Mouse (Mus musculus) heart, embryonic 14.5 days (tissue): ENCODE data around the gene Abat. TPM values are rescaled to one million over a fixed set of nuclear protein-coding genes. Genes with fewer than 3 reads are reported as not detected.
A peak's percentile ranks its signal among the peaks of the same experiment; 100 is the strongest.

Source experiments
- ATAC-seq: fragments of 200-750 bp; cut with Nextera tagmentation; 2 replicates; pipeline ENCODE4 v1.8.0; 2017; ENCODE audit warnings: low read depth, moderate TSS enrichment; ENCODE audit not compliant: insufficient number of reproducible peaks, insufficient read depth, low FRiP score
- H3K27ac ChIP-seq, 2 experiments: fragments of 200-500 bp in 1 of 2; fragments of 300-500 bp in 1 of 2; sonication (generic) in 1 of 2; replicated peaks in 1 of 2; 2 replicates each; pipeline ENCODE4 v1.5.1; 2012 to 2014; ENCODE audit warnings: low read depth in 2 of 2, low read length in 2 of 2, control low read depth in 1 of 2, mild to moderate bottlenecking in 1 of 2, mixed read lengths in 1 of 2; ENCODE audit not compliant: control insufficient read depth in 1 of 2, insufficient read depth in 1 of 2
- H3K27me3 ChIP-seq: fragments of 300-500 bp; sonication (generic); 2 replicates; pipeline ENCODE4 v1.6.1; 2014; ENCODE audit warnings: mild to moderate bottlenecking, low read length, control low read depth; ENCODE audit not compliant: control insufficient read depth, insufficient read depth
- H3K36me3 ChIP-seq: fragments of 300-500 bp; sonication (generic); 2 replicates; pipeline ENCODE4 v1.6.1; 2014; ENCODE audit warnings: mild to moderate bottlenecking, control low read depth, low read length, mixed read lengths; ENCODE audit not compliant: control insufficient read depth, insufficient read depth
- H3K4me1 ChIP-seq, 2 experiments: fragments of 200-500 bp in 1 of 2; fragments of 300-500 bp in 1 of 2; sonication (generic) in 1 of 2; 2 replicates each; pipeline ENCODE4 v1.6.1; 2012 to 2014; ENCODE audit warnings: low read length in 2 of 2, control low read depth in 1 of 2, mixed read lengths in 1 of 2; ENCODE audit not compliant: control insufficient read depth in 2 of 2, insufficient read depth in 2 of 2
- H3K4me2 ChIP-seq: fragments of 300-500 bp; sonication (generic); 2 replicates; pipeline ENCODE4 v1.6.1; 2014; ENCODE audit warnings: mild to moderate bottlenecking, low read length
- H3K4me3 ChIP-seq, 2 experiments: fragments of 200-500 bp in 1 of 2; fragments of 300-500 bp in 1 of 2; sonication (generic) in 1 of 2; 2 replicates each; pipeline ENCODE4 v1.5.1; 2012 to 2014; ENCODE audit warnings: low read length in 2 of 2, mild to moderate bottlenecking in 2 of 2, control low read depth in 1 of 2, low read depth in 1 of 2, moderate library complexity in 1 of 2; ENCODE audit not compliant: control insufficient read depth in 1 of 2, insufficient read depth in 1 of 2
- H3K9ac ChIP-seq: fragments of 300-500 bp; sonication (generic); 2 replicates; pipeline ENCODE4 v1.6.1; 2014; ENCODE audit warnings: mild to moderate bottlenecking, low read length
- H3K9me3 ChIP-seq: fragments of 300-500 bp; sonication (generic); 2 replicates; pipeline ENCODE4 v1.6.1; 2016; ENCODE audit warnings: low read length, control low read depth; ENCODE audit not compliant: control insufficient read depth
- WGBS: fragments of 180-500 bp; shearing (Covaris S2); extraction: QIAGEN DNeasy Blood & Tissue Kit; methylation state at CpG from one replicate; pipeline ENCODE4 v1.1.7; 2014; 5-methylcytosine and 5-hydroxymethylcytosine counted together
- polyA plus RNA-seq: library from polyadenylated mRNA; unstranded; fragments of >200 nt; fragmentation: Nextera tagmentation; extraction: Ambion mirVana; gene quantifications from 2 replicates; pipeline ENCODE4 v1.2.1, GENCODE M21; 2014

Gene Abat
- 27.6 and 30.3 TPM in 2 replicates for polyA plus RNA-seq

DNA sequence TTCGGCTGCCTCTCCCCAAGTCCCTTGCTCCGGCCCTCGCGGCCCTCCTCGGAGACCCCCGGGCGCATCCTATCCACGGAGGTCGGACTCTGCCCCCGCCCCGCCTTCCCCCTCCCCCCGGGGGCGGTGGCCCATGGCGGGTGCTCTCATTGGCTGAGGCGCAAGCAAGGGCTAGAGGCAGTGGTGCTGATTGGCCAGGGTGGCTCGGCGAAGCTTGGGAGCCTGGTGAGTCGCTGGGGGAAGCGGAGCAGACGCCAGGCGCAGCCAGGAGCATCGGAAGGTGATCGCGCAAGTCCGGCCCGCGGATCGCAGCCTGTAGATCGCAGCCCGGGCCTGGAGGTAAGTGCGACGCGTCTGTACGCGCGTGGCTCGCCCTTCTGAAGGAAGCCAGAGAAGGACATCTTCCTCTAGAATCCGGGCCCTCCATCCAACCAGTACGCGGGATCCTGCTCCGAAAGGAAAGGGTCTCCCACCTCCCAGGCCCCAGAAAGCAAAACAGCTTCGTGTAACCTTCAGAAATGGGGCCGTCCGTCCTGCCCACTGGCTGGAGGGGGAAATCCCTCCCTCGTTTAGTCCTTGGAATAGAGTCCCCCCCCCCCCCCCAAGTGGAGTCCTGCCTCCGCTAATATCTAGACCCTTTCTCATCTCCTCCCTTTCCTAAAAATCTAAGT lies at the start of gene Abat:
Gene Abat, plus strand, starts transcription at position 194 of the 671 bp plus-strand sequence.
- peaks cover 19 to 28% of the 10 kb centered on the region in 2 experiments for H3K4me1 ChIP-seq

DNA sequence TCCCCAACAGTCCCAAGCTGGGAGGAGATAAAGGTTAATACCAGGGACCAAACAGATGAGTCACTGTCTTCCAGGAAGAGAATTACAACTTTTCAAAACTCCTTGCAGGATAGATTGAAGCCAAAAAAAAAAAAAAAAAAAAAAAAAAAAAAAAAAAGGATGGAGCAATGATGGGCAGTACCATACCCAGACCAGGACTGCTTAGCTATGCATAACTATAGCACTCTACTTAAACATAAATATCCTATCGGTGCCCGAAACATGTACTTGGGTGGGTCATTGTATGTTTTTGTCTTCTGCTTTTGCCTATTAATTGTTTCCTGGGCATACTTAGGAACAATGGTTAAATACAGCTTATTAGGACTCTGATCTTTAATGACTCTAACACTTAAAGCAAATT lies 43.1 kb upstream of the Abat start:
- Histone ChIP-seq H3K27me3 (no peaks in the 10 kb centered on the region), H3K9ac (peak overlapping the region; percentile 88), H3K4me2 (peak overlapping the region; percentile 75), H3K27ac (no peak overlapping the region), H3K36me3 (peaks cover 7% of the 10 kb centered on the region; the same call in 1 of the 2 replicates), H3K4me3 (peak overlapping the region; percentile 82 to 91), H3K4me1 (peaks cover 2 to 4% of the 10 kb centered on the region in 2 experiments; a peak in 2 of 4 replicates), H3K9me3 (no peaks in the 10 kb centered on the region)
- no peak for ATAC-seq
- WGBS = 74% methylated on average over 2 of the region's 2 CpGs

More for the DNA sequence above, at the start of gene Abat:
- H3K9me3 ChIP-seq = no peaks in the 10 kb centered on the region
- 1% methylated on average over 44 of the region's 46 CpGs for WGBS
- H3K9ac ChIP-seq = peak within 1 kb of the TSS; percentile 76
- no peaks in the 10 kb centered on the region for H3K27me3 ChIP-seq
- peak within 1 kb of the TSS; percentile 65 to 75; a peak in 3 of 4 replicates for H3K27ac ChIP-seq
- peak; percentile 95 for ATAC-seq
- H3K4me2 ChIP-seq = peak within 1 kb of the TSS; percentile 94
- peak within 1 kb of the TSS; percentile 61 to 69 for H3K4me3 ChIP-seq
- peaks cover 4% of the 10 kb centered on the region; the same call in 1 of the 2 replicates for H3K36me3 ChIP-seq

DNA sequence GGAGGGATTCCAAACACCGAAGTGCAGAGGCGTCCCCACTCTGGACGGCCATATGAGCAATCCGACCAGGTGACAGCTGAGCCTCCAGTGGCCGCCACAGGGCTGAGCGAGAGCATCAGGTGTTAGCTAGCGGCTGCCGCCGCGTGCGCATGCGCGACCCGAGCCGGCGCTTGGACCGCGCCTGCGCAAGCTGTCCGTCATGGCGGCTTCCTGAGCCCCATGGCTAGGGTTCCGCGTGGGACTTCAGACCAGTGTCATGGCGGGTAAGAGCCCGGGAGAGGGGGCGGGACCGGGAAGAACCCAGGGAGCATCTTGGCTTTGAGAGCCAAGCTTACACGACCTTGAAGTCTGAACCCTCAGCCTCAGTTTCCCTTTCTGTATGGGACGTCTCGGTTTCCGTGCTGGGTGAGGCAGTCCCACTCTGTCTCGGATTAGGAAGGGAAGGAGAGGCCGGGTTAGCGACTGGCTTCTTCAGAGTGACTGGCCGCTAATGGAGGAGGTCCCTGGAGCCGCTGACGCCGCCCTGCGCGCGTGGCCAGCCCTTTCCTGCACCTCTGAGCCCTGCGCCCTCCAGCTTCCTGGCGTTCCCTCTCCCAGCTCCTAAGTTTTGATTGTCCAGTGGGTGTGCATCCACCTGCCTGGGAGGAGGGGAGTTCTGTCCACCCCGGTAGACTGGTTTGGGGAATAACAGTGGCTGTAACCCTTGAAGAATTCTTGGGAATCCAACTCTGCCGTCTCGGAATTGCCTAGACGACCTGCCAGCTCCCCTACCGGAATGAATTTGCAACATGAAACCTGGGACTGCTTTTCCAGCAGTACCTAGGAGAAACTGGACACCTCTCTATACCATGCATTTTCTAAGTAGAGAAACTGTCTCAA lies 42.4 kb upstream of the Abat start, which contains the start of gene Mettl22:
Gene Mettl22, plus strand, starts transcription at position 186 of the 879 bp plus-strand sequence.
- under 1% methylated on average over 47 of the region's 48 CpGs for WGBS
- peak within 1 kb of the TSS; percentile 75 for H3K4me2 ChIP-seq

DNA sequence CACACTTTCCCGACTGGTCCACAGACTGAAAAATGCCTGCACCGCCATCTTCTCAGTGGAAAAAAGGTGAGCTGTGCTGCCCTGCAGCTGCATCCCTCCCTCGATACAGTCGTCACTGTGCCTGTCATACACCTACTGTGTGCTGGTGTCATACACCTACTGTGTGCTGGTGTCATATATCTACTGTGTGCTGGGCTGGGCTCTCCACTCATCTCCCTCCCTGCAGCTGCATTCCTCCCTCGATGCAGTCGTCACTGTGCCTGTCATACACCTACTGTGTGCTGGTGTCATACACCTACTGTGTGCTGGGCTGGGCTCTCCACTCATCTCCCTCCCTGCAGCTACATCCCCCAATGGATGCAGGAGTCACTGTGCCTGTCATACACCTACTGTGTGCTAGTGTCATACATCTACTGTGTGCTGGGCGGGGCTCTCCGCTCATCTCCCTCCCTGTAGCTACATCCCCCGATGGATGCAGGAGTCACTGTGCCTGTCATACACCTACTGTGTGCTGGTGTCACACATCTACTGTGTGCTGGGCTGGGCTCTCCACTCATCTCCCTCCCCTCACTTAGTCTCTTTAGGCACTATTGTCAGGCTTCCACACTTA lies 25.7 kb upstream of the Abat start:
- H3K4me3 ChIP-seq = no peak overlapping the region
- no peaks in the 10 kb centered on the region for H3K9me3 ChIP-seq
- no peaks in the 10 kb centered on the region for H3K27me3 ChIP-seq
- no peak overlapping the region for H3K9ac ChIP-seq
- 86% methylated on average over 9 of the region's 9 CpGs for WGBS
- no peak overlapping the region for H3K27ac ChIP-seq
- no peak for ATAC-seq
- no peak overlapping the region for H3K4me2 ChIP-seq
- H3K4me1 ChIP-seq = no peaks in the 10 kb centered on the region
- peaks cover 66% of the 10 kb centered on the region for H3K36me3 ChIP-seq

More for the DNA sequence above, 42.4 kb upstream of the Abat start, which contains the start of gene Mettl22:
- ATAC-seq = peak; percentile 97
- Histone ChIP-seq H3K27ac (peak within 1 kb of the TSS; percentile 86 to 90), H3K4me3 (peak within 1 kb of the TSS; percentile 82 to 91), H3K4me1 (peaks cover 2 to 4% of the 10 kb centered on the region in 2 experiments; a peak in 2 of 4 replicates), H3K36me3 (peaks cover 7% of the 10 kb centered on the region; the same call in 1 of the 2 replicates), H3K27me3 (no peaks in the 10 kb centered on the region), H3K9me3 (no peaks in the 10 kb centered on the region), H3K9ac (peak within 1 kb of the TSS; percentile 88)

DNA sequence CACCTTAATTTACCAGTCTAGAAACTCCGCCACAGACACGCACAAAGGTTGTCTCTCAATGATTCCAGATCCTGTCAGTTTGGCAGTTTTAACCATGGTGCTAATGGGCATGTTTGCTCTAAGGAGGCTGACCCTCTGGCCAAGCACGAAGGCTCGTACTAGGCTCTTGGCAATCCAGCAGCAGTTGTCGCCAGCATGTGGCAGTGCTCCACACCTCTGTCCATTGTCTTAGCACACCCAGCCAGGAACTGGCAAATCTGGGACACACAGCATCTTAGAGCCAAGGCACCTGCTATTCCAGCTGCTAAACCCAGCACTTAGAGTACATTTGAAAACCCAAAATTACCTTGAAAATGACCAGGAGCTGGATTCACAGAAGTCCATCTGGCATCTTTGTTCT lies 23.9 kb upstream of the Abat start:
- Histone ChIP-seq H3K27me3 (no peaks in the 10 kb centered on the region), H3K4me2 (no peak overlapping the region), H3K4me1 (peaks cover 0 to under 1% of the 10 kb centered on the region in 2 experiments; a peak in 1 of 4 replicates), H3K4me3 (no peak overlapping the region), H3K9ac (no peak overlapping the region), H3K27ac (no peak overlapping the region), H3K36me3 (peaks cover 52% of the 10 kb centered on the region), H3K9me3 (no peaks in the 10 kb centered on the region)
- no peak for ATAC-seq
- 86% methylated on average over 5 of the region's 5 CpGs for WGBS

DNA sequence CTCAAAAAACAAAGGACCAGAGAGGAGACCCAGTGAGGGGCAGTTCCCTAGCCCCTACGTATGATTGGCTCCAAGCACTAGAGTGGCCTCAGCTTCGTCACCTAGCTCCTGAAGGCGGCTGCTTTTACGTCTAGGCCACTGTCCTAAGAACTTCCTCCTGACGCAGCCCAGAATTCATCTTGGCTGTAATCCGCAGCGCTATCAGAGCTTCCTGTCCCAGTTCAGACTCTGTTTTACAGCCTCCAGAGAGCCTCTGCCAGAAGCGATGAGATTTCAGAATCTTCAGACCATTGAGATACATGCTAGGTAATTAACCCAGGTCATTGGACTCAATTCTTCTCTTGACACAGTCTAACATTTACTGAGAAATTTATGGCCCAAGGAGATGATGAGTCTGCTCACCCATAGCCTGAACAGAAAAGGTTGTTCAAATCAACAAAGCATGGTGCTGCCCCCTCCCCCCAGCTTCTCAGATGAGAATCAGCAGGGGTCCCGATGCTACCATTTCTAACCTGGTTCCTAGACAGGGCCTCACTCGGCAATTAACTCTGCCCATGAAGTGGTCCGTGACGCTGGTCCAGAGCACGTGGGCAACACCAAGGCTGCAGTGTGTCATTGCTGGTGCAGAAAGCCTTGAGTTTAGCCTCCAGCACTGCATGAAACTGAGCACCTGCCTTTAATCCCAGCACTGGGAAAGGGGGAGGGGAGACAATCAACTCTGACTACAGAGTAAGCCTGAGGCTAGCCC lies 21.3 kb upstream of the Abat start:
- no peak for ATAC-seq

More for the DNA sequence above, 21.3 kb upstream of the Abat start:
- no peak overlapping the region for H3K4me3 ChIP-seq
- no peak overlapping the region for H3K9ac ChIP-seq
- WGBS = 41% methylated on average over 13 of the region's 13 CpGs
- no peak overlapping the region for H3K27ac ChIP-seq
- H3K27me3 ChIP-seq = no peaks in the 10 kb centered on the region
- no peak overlapping the region for H3K4me2 ChIP-seq
- peaks cover 0 to 6% of the 10 kb centered on the region in 2 experiments; a peak in 1 of 4 replicates for H3K4me1 ChIP-seq
- peaks cover 29% of the 10 kb centered on the region for H3K36me3 ChIP-seq
- no peaks in the 10 kb centered on the region for H3K9me3 ChIP-seq
